Mouse (Mus musculus): Measurements from ENCODE around the gene Mlh3.

The Mlh3 gene

DNA sequence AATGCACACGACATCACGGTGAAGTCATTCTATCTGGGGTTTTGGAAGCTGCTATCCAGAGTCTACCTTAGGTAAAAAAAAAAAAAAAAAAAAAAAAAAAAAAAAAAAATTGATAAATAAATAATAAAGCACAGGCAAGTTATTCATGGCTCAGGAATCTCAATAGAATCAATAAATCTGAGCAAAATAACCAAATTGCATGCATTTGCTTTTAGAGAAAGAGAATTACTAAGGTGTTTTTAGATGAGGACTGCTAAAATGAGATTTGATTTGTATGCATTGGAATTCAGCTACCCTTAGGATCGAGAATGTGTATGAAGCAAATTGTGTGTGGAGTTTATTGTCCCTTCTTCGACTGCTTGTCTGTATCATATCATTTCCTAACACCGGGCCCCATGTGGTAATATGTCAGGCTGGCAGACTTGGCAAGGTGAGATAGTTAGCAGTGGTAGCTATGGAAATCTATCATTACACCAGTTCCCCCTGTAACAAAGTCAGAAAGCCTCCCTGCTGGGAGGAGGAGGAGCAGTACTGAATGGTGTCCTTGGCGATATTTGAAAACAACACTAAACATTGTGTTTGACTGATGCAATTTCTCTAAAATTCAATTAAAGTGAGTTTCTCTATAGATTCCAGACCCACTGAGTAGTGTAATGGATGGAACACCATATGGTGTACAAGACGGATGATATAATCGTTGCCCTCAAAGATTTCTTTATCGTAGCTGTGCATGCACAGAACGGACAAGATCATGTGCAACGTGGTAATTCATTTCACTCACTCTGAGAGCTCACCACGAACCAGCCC, 10.6 kb upstream of the Mlh3 start:
- no peak for DNase-seq

DNA sequence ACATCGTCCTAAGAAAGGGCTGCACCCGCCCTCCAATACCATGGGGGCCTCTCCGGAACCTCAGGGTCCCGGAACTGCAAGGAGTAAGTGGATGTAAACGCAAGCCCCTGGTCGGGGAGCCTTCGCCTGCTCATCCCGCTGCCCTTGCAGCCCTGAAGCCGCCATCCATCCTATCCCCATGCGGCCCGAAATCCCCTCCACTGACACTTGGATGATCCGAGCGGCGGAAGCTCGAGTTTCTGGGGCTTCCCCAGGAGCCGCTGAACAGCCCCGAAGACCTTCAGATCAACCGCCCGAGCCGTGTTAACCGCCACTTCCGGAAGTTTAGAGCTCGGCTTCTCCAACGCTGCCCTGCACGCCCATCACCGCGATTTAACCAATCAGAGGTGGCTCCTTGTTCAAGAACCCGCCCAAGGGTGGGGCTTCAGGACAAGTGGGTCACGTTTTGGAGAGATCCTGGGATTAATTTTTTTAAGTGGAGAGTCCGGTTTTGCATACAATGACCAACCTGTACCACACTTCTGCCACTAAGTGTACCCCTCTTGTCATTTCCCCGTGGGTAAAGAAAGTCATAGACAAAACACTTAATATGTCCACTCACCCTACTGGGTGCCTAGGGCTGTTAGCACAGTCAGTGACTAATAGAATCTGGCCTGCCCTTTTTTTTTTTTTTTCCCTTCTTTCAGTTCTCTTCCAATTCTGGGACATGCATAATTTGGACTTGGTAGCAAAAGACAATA, 9.9 kb upstream of the Mlh3 start:
- DNase-seq = peak; percentile 97 to 99

DNA sequence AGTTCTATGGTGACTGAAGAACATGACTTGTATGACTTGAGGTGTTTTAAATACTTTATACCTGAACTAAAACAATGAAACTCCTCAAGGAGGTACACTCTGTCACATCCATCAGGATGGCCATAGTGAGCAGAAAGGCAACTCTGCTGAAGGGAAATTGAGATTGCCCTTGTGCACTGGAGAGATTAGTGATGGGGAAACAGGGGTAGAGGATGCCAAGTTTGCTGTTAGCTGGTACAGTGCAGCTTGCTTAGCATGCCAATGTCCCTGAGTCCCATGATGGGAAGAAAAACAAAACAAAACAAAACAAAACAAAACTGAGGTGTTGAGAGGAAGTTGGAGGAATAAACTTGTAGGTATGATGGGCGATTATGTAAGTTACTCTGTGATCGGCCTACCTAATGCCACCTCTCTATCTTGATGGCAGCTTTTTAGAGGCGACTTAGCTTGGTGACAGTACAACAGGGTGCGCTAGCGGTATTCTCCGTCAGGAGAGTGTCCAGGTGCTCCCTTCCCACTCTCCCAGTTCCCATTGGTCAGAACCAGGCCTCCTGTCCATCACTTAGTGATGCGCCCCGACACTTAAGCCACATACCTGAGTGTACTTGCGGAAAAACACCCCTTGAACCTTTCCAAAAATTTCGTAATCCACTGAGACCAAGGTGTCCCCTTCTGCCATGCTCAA, 9.1 kb upstream of the Mlh3 start:
- DNase-seq = no peak

DNA sequence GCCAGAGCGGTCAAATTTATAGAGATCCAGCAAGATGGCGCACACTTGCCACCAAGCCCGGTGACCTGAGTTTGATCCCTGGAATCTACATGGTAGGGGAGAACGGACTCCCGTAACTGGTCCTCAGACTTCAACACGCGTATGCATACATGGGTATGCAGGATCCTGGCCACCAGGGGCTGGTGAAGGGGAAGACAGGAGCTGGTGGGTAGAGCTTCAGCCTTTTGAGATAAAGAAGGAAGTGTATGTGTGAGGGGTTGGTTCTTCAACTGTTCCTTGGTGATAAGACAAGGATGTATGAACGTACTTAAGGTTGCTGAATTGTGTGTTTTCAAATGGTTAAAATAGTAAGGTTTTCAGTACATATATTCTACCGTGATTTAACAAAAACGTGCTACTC, 8.5 kb upstream of the Mlh3 start:
- DNase-seq = no peak

DNA sequence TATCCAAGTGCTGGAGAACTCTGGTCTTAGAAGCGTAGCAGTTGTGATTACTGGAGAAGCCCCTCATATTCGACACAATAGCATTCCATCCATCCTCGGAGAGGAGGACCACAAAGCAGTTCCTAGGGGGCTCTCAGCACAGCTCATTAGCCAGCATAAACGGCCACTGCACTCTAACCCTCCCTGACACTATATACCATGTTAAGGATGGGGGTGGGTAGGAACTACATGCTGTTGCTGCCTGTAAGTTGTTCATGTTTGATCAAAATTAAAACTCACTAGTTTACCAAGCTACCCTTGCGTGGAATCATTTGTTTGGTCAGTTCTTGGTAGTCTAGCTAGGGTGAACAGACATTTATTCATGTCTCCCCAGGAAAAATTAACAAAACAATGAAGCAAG, 5.9 kb upstream of the Mlh3 start:
- no peak for DNase-seq

DNA sequence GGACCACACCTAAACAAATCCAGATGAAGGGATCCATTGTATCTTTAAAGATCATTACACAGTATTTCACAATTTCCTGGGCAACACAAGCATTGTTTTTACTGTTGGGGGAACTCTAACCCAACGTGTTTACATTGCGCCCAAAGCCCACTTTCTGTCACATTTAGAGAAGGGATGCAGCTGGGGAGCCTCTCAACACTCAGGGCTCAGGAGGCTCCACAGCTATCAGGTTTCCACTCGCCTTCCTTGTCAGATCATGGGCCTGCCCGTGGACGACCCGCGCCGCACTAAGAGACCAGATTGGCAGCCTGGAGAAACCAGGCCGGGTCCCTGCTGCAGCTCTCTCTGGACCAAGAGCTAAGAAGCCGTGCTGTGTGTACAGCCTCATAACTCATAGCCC, 3.1 kb upstream of the Mlh3 start:
- peak in 1 of 2 experiments; percentile 31 for DNase-seq

DNA sequence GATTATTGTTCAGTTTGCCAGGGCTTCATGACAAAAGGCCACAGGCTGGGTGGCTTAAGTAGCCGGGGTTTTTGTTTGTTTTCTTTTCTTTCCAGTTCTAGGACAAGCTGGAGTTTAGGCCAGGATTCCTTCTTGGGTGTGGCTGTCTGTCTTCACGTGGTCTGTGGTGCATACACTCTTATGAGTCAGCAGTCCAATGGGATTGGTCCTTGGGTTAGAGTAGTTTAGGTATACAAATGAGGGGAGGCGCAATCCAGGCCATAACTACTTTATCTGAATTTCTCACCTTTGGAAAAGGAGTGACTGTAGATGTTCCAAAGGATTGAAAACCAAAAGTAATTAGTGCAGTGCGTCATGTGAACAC, 1.4 kb upstream of the Mlh3 start:
- no peak for DNase-seq

DNA sequence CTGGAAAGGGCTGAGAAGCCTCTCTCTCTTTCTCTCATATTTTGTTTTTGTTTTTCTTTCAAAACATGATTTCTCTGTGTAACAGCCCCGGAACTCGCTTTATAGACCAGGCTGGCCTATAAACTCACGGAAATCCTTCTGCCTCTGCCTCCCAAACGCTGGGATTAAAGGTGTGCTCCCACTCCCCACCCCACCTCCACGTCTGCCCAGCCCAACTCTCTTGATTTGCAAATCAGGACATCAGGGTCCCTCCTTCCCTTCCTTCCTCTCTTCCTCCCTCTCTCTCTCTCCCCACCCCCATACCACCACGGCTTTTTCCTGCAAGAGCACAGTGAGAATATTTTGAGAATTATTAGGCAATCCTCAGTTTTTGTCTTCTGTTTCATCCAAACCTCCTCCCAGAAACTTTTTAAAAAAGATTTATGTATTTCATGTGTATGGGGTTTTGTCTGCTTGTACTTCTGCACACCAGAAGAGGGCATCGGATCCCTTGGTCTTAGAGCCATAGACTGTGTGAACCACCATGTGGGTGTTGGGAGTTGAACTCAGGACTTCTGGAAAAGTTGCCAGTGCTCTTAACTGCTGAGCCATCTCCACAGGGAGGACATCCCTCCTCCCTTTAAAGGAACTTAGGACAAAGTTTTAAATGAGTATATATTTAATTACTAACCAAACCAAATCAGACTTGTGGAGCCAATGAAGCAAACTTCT, 888 bp upstream of the Mlh3 start:
- DNase-seq = no peak

DNA sequence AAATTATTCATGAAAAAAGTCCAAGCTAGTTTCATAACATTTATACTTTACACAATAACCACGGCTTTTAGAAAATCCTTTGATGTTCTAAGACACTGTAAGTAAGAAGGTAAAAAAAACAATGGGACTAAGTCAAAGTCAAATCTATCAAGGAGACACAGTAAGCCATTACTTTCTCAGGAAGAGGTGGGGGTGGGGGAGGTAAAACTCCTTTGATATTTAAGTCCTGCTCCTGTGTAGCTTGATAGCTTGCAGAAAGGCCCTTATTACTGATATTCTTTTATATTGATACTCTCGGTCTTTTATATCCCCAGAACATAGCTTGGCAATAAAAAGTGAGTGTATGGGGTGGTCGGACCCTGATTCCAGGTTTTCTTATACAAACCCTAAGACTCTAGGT, 578 bp downstream of the Mlh3 start:
- no peak for DNase-seq

DNA sequence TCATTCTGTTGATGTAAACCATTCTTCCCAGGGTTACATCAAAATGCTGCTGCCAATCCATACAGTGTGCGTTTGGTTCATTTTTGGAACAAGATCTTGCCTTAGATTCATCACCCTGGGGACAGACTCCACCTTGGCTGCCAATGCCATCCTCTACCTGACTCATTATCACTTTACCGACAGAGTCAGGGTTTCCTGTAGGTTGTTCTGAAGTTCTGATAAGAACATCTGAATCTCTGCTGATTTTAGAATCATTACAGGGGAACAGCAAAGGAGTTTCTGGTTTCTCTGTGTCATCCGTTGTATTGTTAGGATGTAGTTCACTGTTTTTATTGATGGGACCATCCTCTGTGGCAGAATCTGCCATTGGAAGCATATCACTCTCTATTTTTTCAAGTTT, 4.2 kb downstream of the Mlh3 start:
- DNase-seq = no peak

DNA sequence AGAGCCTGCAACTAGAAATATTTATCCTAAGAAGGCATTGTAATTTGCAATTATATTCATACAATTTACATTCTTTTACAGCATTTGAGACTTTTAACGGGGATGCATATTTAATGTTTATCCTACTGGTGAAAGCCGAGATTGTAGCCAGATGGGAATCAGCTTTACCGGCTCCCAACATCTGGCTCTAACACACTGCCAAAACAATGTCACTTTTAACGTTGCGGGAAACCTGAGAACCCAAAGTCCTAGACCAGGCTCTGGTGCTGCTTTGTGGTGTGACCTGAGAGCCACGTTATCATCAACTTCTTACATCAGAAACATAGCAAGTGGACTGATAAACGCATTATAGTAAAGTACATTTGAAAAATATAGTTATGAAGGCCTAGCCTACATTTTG, 5.5 kb downstream of the Mlh3 start:
- DNase-seq = no peak

DNA sequence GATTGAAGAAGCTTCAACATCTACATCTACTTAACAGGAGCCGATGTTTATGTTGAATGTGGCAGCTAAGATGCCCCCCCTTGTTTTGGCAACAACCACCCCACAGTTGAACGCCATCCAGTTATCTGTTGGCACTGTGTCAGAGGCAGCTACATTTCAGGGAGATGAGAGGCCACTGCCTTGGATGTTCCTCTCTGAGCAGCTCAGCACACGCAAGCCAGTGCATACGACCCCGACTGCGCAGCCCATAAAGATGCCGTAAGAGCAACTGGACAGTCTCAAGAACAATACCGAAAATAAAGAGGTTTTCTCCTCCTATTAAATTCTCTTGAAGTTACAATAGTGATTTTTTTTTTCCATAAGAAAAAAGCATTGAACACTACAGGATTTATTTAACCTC, 5.9 kb downstream of the Mlh3 start:
- DNase-seq = peak; percentile 34 to 49

DNA sequence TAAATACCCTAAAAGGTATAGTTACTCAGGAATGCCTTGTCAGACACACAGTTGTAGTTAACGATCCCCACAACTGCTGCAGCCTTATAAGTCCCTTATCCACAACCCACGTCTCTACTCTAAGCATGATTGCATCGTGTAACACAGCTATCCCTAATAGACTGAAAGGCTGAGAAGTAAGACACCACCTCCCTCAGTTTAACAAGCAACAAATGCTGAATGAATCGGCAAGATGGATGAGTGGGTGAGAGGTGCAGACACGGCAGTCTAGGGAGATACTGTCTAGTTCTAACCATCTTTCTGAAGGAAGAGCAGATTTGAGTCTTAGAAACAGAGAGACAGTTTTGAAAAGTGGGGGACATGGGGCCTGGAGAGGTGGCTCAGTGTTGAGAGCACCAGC, 7.2 kb downstream of the Mlh3 start:
- no peak for DNase-seq

DNA sequence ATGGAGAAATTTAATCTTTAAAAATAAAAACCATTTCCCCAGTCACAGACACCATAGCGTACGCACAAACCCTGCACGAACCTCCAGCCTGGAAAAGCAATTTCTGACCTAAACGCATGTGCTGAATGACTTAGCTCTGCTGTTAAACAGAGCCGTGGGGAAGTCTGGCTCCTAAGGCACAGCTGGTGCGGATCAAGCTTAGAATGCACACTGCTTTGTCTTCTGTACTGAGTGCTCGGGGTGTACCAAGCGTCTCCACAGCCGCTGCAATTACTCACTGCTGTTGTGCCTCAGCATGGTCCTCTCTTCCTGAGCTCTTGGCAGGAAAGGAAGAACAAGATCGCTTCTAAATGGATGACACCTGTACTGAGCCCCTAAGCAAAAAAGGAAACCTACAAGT, 7.9 kb downstream of the Mlh3 start:
- peak; percentile 11 to 45 for DNase-seq

DNA sequence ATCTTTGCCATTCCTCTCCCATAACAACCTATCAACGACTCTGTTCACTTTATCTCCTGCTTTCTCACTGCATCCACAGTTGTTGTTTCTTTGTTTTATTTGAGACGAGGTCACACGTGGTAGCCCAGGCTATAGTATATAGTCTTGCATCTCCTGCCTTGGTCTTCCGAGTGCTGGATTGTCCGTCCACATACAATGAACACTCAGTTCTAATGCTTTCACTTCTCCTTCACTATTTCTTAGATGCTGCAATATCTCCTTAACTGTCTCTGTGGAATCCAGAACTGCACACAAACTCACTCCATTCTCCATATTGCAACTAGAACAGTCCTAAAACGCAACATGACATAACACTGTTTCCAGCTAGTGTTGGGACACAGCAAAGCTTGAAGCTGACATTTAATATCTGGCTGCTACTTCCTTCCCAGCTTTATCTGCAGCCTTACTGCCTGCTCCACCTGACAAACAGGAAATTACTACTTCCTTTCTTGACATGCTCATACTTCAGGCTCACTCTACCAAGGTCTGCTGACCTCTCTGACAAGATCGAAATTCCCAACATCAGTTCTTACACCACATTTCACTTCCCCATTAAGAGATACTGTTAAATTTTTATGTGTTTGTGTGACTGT, 13.3 kb downstream of the Mlh3 start:
- DNase-seq = peak in 1 of 2 experiments; percentile 18

DNA sequence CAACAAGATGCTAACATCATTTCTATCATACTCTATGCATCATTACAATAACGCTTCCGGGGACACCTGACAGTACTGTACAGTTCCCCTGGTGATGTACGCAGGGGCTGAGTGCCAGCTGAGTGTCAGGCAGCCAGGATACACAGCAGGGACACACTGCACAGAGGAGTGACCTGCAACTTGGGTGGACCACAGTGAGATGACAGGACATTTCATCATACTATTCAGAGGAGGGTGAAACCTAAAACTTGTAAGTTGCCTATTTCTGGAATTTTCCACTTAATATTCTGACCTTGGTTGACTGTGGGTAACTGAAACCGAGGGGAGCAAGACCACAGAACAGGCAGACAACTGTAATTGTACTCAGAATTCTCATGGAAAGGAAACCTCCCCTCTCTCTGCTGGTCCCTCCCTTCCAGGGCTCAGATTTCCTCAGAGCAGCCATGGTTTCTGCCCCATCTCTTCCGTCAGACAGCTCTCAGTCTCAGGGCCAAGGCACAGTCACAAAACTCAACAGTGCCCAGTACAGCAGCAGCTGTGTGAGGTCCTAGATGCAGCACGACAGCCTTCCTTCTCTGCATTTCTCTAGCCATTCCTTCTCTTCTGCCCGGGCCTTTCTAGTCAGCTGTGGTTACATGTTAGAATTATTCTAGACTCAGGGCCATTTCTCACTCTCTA, 14.2 kb downstream of the Mlh3 start:
- no peak for DNase-seq

DNA sequence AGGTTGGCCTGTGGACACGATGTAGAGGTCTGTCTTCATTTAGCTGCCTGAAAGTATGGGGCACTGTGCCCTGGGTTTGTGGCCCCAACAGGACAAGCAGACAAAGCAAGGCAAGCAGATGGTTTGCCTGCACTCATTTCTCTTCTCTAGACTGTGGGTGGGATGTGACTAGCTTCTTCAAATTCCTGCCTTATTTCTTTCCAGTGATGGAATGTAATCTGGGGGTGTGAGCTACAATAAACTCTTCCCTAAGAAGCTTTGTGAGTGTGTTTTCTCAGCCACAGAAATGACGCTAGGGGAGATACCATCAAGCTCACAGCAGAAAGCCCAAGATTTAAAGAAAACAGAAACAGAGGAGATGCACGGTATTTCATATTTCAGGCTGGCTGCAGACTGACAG, 18.3 kb downstream of the Mlh3 start:
- DNase-seq = no peak

DNA sequence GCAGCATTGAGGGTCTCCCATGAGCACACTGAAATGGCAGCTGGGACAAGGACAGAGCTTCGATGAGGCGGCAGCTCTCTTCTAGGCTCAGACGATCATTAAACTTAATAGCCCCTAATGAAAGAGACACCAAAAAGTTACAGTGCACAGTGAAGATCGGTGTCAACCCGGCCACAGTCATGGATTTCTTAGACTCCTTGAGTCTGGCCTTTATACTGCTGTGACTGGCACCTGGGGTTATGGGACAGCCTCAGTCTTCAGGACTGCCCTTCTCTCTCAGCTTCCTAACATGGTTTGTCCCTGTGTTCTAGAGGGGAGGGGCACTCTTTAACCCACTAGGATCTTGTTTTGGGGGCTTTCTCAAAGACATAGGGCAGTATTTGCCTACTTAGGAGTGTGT, 32.8 kb downstream of the Mlh3 start:
- no peak for DNase-seq

DNA sequence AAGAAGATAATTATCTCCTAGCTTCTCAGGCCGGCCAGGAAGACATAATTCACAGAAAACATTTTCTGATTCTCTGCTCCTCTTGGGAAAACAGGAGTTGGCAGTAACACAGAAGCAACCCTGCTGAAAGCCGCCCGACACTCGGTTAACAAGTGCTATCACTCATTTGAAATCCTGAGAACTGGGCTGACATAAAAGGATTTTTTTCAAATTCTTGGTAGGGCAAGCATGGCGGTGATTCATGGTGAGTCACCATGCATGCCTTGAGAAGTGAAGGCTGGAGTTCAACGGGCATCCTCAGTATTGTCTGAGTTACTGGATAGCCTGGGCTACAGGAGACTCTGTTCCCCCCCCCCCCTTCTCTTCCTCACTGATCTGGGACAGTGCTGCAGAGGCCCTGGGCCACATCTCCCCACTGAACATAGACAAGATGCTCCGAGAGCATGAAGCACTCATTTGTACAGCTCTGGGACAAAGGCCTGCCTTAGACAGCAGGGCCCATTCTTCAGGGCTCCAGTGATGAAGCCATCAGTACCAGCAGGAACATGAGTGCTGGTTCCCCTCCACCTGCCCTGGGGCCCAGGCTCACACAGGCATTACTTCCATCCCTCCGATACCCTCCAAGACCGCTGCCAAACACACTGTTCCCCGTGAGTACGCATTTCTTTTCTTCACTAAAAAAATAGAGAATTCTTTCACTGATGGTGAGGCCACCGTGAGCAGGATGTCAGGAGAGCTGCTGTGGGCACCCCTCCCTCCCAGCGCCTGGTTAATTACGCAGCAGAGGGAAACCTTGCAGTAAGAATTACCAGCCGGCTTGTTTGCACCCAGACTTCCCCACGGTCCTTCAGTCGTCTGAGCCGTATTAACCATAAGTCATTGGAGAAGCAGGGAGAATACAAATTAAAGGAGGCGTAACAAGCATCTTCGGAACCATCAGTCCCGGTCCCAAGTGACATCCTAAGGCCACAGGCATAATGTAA, 36.7 kb downstream of the Mlh3 start:
- no peak for DNase-seq

DNA sequence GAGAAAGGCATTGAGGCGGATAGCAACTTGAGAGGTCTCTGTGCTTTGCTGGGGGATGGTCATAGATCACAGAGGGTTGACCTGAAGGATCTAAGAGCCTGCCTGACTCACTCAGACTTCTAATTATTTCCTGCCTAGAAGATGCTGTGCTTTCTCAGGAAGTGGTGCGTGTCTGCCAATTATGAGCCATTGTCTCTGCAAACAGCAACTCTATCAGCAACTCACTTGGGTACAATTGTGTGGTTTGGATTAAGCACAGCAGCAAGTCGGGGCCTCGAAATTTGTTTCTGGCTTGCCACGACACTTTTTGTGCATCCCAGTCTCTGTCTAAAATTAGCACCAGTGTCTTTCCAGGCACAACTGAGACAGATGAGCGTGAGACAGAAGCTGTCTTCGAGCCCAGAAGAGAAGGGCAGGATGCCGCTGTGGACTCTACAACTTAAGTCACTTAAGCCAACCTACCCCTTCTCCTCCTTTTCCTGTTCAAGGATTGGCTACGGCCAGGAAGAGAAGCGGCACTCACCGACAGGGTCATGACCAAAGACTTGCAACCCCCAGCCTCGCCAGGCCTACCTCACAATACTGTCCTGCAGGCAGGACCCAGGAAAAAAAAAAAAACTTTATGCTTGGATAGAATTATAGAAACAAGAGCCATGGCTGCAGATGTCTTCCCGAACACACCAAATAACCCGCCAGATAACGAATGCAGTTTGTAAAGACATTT, 42.4 kb downstream of the Mlh3 start:
- DNase-seq = peak; percentile 15 to 39

All from lung, postnatal 4 days (tissue).